Mouse (Mus musculus): ENCODE results near the gene Mmp9.

Gene Mmp9

DNA sequence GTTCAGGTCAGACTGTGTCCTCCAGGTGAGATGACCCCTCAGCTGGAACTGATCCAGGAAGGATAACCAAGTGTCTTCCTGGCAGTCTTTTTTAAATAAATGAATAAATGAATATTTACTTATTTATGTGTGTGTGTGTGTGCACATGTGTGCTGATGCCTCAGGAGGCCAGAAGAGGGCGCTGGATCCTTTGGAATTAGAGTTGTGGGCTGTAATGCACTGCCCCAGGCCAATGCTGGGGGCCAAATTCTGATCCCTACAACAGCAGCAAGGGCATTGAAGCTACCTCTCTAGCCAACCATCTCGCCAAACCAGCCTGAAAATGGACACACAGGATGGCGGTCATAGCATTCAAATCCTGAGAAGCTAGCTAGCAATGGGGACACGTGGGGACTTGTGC, 15.1 kb downstream of the Mmp9 start:
- DNase-seq (ENCODE audit: low spot score) = no peak

DNA sequence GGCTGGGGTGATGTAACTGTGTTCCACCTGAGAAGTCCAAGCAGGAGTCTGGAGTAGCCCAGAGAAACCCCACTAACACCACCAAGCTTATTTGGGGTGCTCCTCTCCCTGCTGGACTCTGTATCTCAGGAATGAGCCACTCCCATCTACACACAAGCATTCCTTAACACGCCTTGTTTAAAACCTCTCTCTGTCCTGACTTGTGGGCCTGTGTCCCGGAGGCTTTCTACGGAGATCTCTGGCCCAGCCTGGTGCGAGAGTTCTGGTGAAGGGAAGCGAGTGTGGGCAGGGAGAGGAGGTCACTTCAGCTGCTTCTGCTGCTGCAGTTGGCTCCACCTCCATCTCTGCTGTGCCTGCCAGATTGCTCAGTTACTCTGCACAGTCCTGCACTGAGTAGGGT, 15.6 kb downstream of the Mmp9 start:
- no peak for DNase-seq (ENCODE audit: low spot score)

DNA sequence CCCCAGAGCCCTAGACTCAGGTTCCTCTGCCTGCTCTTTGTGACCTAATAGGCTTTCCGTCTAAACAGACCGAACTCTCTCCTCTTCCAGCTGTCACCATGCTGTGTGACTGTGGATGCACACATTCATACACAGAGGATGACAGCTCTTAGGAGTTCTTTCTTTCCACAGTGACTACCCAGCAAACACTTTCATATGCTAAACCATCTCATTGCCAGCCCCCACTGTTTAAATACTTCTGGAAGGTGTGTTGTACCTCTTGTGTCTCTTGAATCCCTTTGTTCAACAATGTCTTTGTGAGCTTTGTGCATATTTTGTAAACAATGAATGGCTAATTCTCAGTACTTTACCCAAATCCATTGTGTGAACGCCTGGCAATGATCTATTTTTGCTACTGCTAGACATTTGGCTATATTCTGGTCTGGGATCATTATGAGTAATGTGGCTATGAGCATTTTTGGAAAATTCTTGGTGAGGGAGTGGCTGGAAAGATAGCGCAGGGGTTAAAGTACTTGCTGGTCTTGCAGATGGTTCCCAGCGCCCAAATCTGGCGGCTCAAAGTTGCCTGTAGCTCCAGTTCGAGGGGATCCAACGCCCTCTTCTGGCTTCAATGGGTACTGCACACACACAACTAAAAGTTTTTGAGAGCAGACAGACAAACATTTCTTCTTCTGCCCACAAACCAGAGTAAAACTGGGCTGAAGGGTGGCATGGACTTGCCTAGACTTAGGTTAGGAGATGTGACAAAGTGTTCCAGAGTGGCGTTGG, 17.2 kb downstream of the Mmp9 start:
- no peak for DNase-seq (ENCODE audit: low spot score)

DNA sequence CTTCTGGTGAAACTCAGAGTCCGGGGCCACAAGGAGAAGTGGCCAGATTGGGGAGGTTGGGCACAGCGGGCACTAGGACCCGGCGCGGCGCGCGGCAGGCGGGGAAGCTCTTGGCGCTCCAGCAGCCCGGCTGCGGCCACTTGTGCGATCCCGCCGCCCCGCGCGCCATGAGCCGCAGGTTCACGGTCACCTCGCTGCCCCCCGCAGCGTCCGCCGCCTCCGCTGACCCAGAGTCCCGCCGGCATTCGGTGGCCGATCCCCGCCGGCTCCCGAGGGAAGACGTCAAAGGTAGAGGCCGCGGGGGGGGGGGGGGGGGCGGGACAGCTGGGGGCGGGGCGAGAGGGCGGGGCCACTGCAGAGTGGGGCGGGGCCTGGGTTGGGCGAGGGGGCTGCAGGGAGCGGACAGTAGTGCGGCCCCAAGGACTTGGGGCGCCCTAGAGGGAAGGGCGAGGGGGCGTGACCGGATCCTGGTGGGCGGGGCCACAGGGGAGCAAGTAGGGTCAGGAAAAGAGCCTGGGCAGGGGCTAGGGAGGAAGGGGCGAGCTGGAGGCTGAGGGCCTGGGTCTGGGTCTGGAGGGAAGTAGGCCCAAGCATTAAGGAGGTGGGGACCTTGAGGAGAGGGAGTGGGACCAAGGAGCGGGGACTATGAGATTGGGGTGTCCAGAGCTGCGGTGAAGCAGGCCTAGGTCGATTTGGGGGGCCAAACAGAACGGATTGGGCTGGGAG, 20.3 kb downstream of the Mmp9 start, which contains the start of gene Slc12a5:
Gene Slc12a5, plus strand, starts transcription at position 87 of the 726 bp plus-strand sequence.
- no peak for DNase-seq (ENCODE audit: low spot score)

DNA sequence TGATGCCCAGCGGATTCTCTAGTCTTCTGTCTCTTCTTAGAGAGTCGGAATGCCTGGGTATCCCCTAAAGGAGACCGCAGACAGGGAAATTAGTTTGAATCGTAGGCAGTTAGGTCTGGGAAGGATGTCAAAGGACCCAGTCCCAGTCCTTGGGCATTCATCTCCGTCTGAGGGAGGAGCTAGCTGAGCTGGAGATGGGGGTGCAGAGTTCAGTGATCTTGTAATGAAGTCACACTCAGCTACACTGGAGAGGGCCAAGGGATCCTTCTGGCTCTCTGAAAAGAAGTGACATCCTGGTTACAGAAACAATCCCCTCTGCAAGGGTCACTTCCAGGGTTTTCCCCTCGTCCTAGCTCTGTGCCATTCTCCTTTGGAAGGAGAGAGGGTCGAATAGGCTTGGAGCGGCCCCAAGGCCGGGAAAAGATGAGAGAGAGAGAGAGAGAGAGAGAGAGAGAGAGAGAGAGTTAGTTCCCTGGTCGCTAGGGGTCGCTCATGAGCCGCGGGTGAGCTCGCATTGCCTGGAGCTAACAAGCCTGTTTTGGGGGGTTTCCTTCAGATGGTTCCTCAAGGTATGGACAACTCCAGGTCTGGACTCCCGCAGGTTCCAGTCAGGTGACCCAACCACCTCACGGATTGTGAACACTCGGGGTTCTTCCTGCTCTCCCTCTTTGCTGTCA, 21.1 kb downstream of the Mmp9 start:
- DNase-seq (ENCODE audit: low spot score) = peak; percentile 56

DNA sequence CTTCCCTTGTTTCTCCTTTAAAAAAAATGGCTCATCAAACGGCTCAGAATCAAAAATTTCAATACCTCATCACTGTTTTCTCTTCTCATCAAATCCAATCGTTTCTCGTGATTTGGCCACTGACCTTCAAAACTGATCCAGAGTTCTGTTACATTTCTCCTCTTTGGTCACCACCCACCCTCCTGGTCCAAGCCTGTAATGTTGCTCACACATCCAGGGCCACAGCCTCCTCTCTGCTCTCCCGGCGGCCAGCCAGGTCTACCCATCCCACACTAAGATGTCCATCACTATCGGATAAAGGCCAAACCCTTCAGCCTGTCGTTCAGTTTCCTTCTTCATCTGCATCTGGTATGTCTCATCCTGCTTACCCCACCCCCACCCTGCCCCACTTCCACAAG, 21.6 kb downstream of the Mmp9 start:
- DNase-seq (ENCODE audit: low spot score) = no peak

DNA sequence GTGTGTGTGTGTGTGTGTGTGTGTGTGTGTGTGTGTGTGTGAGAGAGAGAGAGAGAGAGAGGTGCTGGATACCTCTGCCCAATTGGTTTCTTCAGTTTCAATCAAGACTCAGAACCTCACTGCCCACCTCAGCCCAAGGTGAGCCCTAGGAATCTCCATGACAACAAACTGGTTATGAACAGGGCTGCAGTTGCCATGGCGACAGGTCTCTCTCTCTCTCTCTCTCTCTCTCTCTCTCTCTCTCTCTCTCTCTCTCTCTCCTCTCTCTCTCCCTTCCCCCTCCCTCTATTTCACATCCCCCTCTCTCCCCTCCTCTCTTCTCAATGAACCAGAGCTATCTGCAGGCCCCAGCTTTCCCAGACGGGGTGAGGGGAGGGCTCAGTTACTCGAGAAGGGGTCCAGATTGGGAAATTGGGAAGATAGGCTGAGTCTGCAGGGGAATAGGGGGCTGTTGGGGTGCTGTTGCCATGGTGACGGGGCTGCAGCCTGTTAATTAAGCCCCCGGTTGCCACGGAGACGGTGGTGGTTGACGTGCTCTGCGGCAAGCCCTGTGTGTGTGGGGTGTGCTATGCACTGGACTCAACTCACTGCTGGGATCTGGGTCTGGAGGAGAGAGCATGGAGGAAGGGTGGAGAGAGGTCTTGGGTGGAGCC, 23.8 kb downstream of the Mmp9 start:
- no peak for DNase-seq (ENCODE audit: low spot score)

DNA sequence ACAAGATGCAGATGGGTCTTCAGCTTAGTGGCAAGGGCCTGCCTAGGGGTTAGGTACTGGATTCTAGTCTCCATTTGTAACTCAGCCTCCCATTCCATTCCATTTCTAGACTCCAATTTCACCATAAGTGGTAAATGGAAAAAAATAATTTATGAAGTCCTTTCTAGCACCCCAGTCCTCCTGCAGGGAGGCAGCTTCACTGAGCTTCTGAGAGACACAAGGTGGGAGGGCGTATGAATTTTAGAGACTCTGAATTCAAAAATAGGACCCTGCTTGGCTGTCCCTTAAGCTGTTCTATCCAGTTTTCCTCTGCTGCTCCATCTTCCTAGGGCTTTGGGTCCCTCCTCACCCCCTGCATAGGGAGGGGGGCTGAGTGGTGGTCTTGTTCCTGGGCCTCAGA, 24.4 kb downstream of the Mmp9 start:
- DNase-seq (ENCODE audit: low spot score) = no peak

DNA sequence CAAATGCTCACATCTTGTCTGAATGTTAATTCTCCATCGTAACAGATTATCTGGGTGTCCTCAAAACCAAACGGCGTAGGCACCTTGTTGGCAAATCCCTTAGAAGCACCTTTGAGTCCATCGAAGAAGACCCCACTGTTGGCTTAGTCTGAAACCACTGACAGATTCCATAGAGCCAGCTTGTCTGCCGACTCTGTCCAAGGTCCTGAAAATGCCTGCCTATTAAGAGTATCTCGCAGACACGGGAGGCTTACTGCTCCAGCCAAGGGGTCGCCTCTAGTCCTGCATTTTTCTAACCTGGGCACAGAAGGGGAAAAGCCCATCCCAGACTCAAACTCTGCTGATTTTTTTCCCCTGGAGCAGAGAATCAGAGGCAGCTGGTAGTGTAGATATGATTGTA, 25.8 kb downstream of the Mmp9 start:
- DNase-seq (ENCODE audit: low spot score) = peak; percentile 45

DNA sequence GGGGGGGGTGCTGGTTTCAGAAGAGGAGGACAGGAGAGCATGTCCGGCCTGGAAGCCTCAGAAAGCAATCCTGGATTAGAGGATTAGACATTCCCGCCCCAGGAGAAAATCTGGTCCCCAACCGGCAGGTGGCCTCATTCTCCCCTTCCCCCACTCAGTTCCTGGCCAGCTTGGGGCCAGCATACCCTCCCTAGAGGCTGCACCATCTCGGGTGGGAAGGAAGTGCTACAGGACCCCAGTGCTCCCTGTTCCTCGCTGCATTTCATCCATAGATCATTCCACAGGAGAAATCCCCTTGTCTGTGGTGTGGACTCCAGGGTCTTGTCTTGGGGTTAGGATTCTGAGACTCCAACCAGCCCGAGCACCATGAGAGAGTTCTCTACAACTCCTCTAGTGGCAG, 26.6 kb downstream of the Mmp9 start:
- DNase-seq (ENCODE audit: low spot score) = no peak

DNA sequence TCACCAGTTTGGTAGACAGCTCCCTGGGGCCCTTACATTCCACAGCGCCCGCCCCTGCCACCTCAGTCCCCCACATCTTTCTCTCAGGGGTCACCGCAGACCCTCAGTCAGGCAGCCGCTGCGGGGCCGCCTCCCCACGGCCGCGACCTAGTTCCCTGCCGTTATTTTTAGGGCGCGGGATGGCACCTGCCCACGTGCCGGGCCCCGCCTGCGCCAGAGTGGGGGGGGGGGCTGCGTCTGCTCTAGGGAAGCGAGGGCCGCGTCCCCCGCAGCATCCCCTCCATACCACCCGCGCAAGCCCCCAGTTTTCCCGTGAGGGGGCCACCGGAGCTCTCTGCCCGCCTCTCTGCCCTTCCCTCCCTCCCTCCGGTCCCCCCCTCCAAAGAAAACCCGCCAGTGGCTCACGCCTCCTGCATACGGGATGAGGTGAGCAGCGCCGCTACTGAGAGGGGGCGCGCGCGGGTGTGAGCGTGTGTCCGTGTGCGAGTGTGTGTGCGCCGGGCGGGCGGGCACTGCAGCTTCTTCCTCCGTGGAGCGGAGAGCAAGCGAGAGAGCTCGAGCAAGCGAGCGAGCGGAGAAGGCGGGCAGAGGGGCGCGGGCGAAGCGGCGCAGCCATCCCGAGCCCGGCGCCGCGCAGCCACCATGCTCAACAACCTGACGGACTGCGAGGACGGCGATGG, 27.3 kb downstream of the Mmp9 start:
- no peak for DNase-seq (ENCODE audit: low spot score)

DNA sequence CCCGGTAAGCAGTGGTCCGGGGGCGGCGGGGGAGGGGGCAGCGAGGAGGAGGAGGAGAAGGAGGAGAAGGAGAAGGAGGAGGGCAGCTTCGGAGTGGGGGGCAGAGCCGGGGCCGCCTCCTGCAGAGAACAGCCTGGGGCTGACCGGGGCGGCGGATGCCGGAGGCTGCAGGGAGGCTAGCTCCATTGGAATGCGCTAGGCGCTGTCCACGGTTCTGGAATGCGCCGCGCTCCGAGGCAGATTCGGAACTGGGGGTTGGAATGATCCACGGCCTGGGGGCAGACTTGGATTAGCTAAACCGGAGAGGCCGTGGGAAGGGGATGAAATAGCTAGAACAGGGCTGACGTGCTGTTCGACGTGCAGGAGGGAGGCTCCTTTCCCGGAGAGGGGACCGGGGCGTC, 27.9 kb downstream of the Mmp9 start:
- DNase-seq (ENCODE audit: low spot score) = no peak

DNA sequence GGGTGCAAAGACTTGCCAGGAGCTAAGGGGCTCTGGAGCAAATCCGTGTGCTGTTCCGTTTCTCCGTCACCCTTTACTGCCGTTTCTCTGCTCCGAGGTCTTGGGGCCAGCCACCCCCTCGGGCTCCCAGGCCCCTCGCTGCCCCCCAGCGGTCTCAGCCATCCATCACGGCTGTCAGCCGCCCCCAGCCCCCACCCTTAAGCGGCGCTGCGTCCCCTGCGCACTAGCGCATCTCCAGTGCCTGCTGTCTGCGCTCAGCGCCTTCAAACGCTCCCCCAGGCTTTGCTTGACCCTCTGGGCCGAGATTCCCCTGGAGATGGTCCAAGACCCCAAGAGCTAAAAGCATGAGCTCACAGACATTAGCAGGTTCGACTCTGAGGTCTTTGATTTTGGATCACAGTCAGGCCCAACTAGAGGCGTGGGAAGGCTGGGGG, 28.8 kb downstream of the Mmp9 start:
- no peak for DNase-seq (ENCODE audit: low spot score)

DNA sequence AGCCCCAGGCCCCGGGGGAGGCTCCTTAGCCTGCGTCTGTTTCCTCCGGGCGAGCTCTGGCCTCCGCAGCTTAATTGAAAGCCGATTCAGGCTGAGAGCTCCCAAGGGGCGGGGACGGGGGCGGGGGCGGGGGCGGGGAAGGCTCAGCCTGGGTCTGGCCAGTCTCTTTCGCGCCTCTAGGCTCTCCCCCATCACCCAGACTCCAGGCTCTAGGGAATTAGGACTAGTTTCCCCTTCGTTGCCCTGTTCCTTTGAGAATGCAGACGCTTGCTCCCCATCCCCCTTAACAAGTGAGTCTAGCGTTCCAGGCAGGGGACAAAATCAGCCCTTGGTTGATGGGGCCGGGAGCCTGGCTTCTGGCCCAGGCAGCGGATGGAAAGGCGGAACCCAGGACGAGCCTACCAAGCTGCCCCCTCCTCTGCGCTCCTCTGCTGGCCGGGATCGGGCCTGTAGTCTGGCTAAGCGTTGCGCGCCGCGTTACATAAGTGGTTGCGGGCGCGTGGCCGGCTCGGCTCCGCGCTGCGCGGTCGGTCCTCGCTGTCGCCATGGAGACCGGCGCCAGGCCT, 30.1 kb downstream of the Mmp9 start:
- no peak for DNase-seq (ENCODE audit: low spot score)

DNA sequence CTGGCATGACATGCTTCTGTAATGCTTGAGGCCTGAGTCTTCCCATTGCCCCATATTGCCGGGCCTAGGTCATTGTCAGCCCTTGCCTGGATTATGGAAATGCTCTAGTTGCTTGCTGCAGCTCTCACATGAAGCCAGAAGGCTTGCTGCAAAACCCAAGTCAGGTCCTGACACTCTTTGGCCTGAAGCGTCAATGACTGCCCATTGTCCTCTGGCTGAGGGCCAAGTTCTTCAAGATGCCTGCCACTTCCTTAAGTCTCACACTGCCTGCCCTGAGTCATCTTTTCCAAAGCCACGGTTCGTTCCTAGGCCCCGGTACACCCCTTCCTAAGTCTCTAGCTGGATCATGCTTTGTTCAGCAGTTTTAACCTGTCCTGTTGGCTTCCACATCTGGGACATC, 32.1 kb downstream of the Mmp9 start:
- no peak for DNase-seq (ENCODE audit: low spot score)

DNA sequence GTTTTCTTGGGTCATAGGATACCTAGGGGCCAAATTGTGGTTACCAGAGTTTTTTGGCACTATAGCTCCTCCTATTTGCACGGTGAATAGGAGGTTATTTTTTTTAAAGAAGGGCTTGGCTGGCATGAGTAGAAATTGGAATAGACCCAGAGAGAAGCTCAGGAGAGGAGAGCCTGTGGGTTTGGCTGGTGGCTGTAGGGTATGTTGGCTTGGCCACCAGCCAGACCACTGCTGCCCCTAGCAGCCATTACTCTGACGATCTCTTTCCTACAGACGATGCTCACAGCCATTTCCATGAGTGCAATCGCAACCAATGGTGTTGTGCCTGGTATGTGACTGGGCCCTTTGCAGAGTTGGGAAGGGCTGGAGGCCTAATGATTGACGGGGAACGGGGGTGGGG, 35.0 kb downstream of the Mmp9 start:
- no peak for DNase-seq (ENCODE audit: low spot score)

DNA sequence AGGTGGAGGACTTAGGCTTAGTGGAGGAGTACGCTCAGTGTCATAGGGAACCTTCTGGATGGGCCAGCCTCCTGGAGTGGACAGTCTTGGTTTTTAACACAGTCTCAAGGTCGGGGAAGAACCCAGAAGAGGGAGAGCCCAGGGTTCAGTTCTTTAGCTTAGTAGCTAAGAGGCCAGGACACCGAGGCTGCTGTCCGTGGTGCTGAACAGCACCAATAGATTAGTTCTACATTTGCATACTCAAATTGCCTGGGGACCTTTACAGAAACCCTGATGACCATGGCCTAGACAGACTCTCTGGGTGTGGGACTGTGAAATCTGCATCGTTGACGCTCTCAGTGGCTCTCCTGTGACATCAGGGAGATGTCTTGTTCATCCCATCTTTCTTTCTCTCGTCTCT, 39.2 kb downstream of the Mmp9 start:
- DNase-seq (ENCODE audit: low spot score) = peak; percentile 45

DNA sequence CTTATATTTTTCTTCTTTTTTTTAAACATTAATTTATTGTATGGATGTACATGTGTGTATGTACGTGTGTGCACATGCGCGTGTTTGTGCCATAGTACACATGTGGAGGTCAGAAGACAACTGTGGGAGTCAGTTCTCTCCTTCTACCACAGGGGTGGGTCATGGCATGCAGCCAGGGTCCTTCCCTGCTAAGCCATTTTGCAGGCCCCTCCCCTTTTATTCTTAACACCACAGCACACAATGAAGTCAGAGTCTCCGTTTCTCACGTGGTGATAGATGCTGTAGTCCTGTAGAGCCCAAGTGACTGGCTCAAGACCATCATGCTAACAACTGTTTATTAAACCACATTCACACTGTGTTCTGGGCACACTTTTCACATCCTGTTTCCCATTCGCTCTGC, 45.4 kb downstream of the Mmp9 start:
- no peak for DNase-seq (ENCODE audit: low spot score)

DNA sequence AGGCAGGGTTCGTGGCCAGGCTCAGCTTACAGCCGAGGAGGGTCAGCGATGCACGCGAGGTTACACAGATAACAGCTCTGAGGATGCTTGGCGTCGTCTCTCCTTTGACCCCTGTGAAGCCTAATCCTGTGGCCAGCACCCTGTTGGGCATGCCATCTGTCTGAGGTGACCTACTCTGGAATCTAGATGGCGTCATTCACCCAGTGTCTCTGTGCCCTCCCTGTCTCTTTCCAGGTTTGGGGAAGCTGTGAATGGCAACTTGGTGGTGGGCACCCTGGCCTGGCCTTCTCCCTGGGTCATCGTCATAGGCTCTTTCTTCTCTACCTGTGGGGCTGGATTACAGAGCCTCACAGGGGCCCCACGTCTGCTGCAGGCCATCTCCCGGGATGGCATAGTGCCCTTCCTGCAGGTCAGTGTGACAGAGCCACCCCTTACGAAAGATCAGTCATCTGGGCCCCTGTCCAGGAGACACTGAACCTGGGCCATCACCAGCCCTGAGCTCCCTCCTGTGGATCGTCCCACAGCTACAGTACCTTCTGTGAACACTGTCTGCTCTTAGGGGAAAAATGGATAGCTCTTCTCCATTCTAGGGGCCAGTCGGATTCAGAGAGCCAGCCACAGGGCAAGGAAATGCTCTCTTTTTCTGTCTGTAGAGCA, 45.9 kb downstream of the Mmp9 start:
- no peak for DNase-seq (ENCODE audit: low spot score)

DNA sequence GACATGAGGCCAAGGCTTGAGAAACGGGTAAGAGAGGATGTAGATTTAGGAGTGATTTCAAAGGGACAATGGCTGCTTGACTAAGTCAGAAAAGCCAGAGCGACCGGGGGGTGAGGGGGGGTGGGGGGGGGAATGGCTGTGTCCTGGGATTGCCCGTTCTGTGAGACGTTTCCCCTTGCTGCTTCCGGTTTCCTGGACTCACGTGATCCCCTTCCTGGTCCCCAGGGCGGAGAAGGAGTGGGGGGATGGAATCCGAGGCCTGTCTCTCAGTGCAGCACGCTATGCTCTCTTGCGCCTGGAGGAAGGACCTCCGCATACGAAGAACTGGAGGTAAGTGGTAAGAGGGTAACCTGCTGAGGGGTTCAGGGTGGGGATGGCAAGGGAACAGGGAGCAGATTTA, 48.2 kb downstream of the Mmp9 start:
- no peak for DNase-seq (ENCODE audit: low spot score)

DNA sequence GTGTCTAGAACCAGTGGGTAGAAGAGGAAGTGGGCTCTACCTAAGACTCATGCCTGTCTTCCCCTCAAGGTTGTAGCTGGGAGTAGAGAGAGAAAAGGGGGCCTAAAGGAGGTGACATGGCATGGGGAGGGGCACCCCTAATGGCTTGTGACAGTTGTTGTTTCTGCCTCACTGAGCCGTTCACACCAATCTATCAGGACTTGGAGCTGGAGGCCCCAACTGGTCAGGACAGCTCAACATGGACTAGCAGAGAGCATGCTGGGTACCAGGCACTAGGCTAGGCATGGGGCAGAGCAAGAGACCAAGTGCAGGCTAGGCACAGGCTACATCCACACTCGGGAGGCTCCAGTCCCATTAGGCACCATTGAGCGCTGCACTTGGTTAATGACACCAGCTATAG, 50.5 kb downstream of the Mmp9 start:
- no peak for DNase-seq (ENCODE audit: low spot score)

Measured in c-Kit-positive CD71-positive TER-119-positive erythroid progenitor cells, embryonic 14.5 days (primary cell).